Mouse (Mus musculus): ENCODE data around the gene Fcrlb. TPM values are rescaled to one million over a fixed set of nuclear protein-coding genes. Genes with fewer than 3 reads are reported as not detected.

The Fcrlb gene
- polyA plus RNA-seq, 1 experiment from 2014 or later = not detected

GRCm38 (mm10) chr1:170894603-170895602 lies 17.8 kb downstream of the Fcrlb start:
- WGBS = 59% methylated on average over 9 of the region's 9 CpGs
- Histone ChIP-seq H3K36me3 (ENCODE audit: insufficient read depth) (no peaks in the 10 kb centered on the region), H3K9ac (no peak overlapping the region), H3K27ac (ENCODE audit: low read depth) (no peak overlapping the region), H3K4me1 (ENCODE audit: insufficient read depth) (no peaks in the 10 kb centered on the region), H3K4me2 (no peak overlapping the region), H3K9me3 (ENCODE audit: low read depth, low read length) (no peaks in the 10 kb centered on the region), H3K4me3 (ENCODE audit: low read depth, low read length) (no peak overlapping the region), H3K27me3 (ENCODE audit: insufficient read depth, low read length) (peaks cover 12% of the 10 kb centered on the region; the same call in 1 of the 2 replicates)
- DNase-seq = peak; percentile 88
- peak; percentile 59 for TF ChIP-seq CTCF (IDR thresholded peaks at IDR 0.05; ENCODE audit: low read depth)
- no peak for ATAC-seq (ENCODE audit: insufficient read depth)

GRCm38 (mm10) chr1:170892279-170892678 lies 20.5 kb downstream of the Fcrlb start:
- Histone ChIP-seq H3K36me3 (ENCODE audit: insufficient read depth) (no peaks in the 10 kb centered on the region), H3K9me3 (ENCODE audit: low read depth, low read length) (no peaks in the 10 kb centered on the region), H3K4me1 (ENCODE audit: insufficient read depth) (no peaks in the 10 kb centered on the region), H3K4me3 (ENCODE audit: low read depth, low read length) (no peak overlapping the region), H3K9ac (no peak overlapping the region), H3K27me3 (ENCODE audit: insufficient read depth, low read length) (0 out of 2 replicates have a peak, but pooled peaks cover 2% of the 10 kb centered on the region), H3K4me2 (no peak overlapping the region), H3K27ac (ENCODE audit: low read depth) (no peak overlapping the region)
- WGBS = 52% methylated on average over 1 of the region's 1 CpGs
- ATAC-seq (ENCODE audit: insufficient read depth) (no peak), DNase-seq (no peak)
- no peak for TF ChIP-seq CTCF (IDR thresholded peaks at IDR 0.05; ENCODE audit: low read depth)

- H3K4me2 ChIP-seq = no peak overlapping the region
- WGBS = 44% methylated on average over 2 of the region's 2 CpGs
- H3K4me1 ChIP-seq (ENCODE audit: insufficient read depth) = no peaks in the 10 kb centered on the region
- DNase-seq (no peak), ATAC-seq (ENCODE audit: insufficient read depth) (no peak)
- TF ChIP-seq CTCF (IDR thresholded peaks at IDR 0.05; ENCODE audit: low read depth) = no peak
- no peaks in the 10 kb centered on the region for H3K27me3 ChIP-seq (ENCODE audit: insufficient read depth, low read length)
- no peak overlapping the region for H3K27ac ChIP-seq (ENCODE audit: low read depth)
- no peaks in the 10 kb centered on the region for H3K36me3 ChIP-seq (ENCODE audit: insufficient read depth)
- no peak overlapping the region for H3K9ac ChIP-seq
- H3K4me3 ChIP-seq (ENCODE audit: low read depth, low read length) = no peak overlapping the region
- H3K9me3 ChIP-seq (ENCODE audit: low read depth, low read length) = no peaks in the 10 kb centered on the region
Measured at GRCm38 (mm10) chr1:170891646-170892045, 21.1 kb downstream of the Fcrlb start.

GRCm38 (mm10) chr1:170889310-170889709 lies 23.4 kb downstream of the Fcrlb start:
- no peak overlapping the region for H3K4me2 ChIP-seq
- H3K4me1 ChIP-seq (ENCODE audit: insufficient read depth) = no peaks in the 10 kb centered on the region
- no peaks in the 10 kb centered on the region for H3K27me3 ChIP-seq (ENCODE audit: insufficient read depth, low read length)
- ATAC-seq (ENCODE audit: insufficient read depth) (no peak), DNase-seq (no peak)
- TF ChIP-seq CTCF (IDR thresholded peaks at IDR 0.05; ENCODE audit: low read depth) = no peak
- H3K27ac ChIP-seq (ENCODE audit: low read depth) = no peak overlapping the region
- no peak overlapping the region for H3K9ac ChIP-seq
- no peaks in the 10 kb centered on the region for H3K36me3 ChIP-seq (ENCODE audit: insufficient read depth)
- 74% methylated on average over 4 of the region's 4 CpGs for whole genome bisulfite sequencing
- no peak overlapping the region for H3K4me3 ChIP-seq (ENCODE audit: low read depth, low read length)
- H3K9me3 ChIP-seq (ENCODE audit: low read depth, low read length) = no peaks in the 10 kb centered on the region

GRCm38 (mm10) chr1:170886044-170886458 lies 26.7 kb downstream of the Fcrlb start:
- Histone ChIP-seq H3K9ac (no peak overlapping the region), H3K9me3 (ENCODE audit: low read depth, low read length) (no peaks in the 10 kb centered on the region), H3K4me1 (ENCODE audit: insufficient read depth) (no peaks in the 10 kb centered on the region), H3K27me3 (ENCODE audit: insufficient read depth, low read length) (no peaks in the 10 kb centered on the region), H3K27ac (ENCODE audit: low read depth) (no peak overlapping the region), H3K36me3 (ENCODE audit: insufficient read depth) (0 out of 2 replicates have a peak, but pooled peaks cover 5% of the 10 kb centered on the region), H3K4me2 (no peak overlapping the region), H3K4me3 (ENCODE audit: low read depth, low read length) (no peak overlapping the region)
- WGBS = 38% methylated on average over 6 of the region's 6 CpGs
- TF ChIP-seq CTCF (IDR thresholded peaks at IDR 0.05; ENCODE audit: low read depth) = no peak
- ATAC-seq (ENCODE audit: insufficient read depth) = no peak
- DNase-seq = no peak

- H3K9me3 ChIP-seq (ENCODE audit: low read depth, low read length) = no peaks in the 10 kb centered on the region
- peaks cover 14% of the 10 kb centered on the region for H3K36me3 ChIP-seq (ENCODE audit: insufficient read depth)
- peak; percentile 94 for ATAC-seq (ENCODE audit: insufficient read depth)
- peak within 1 kb of the TSS; percentile 81 for H3K27ac ChIP-seq (ENCODE audit: low read depth)
- peak; percentile 75 for TF ChIP-seq CTCF (IDR thresholded peaks at IDR 0.05; ENCODE audit: low read depth)
- no peaks in the 10 kb centered on the region for H3K27me3 ChIP-seq (ENCODE audit: insufficient read depth, low read length)
- H3K4me3 ChIP-seq (ENCODE audit: low read depth, low read length) = peak within 1 kb of the TSS; percentile 95
- no peaks in the 10 kb centered on the region for H3K4me1 ChIP-seq (ENCODE audit: insufficient read depth)
- DNase-seq = peak; percentile 95
- H3K9ac ChIP-seq = peak within 1 kb of the TSS; percentile 90
- H3K4me2 ChIP-seq = peak within 1 kb of the TSS; percentile 85
- WGBS = under 1% methylated on average over 46 of the region's 46 CpGs
Measured at GRCm38 (mm10) chr1:170884978-170885561, 27.7 kb downstream of the Fcrlb start, which contains the start of the genes Gm26620 and Dusp12. Gene Gm26620, plus strand, starts transcription at chr1:170885065. Gene Dusp12, minus strand, starts transcription at chr1:170885540.

GRCm38 (mm10) chr1:170884390-170884789 lies 28.4 kb downstream of the Fcrlb start:
- Histone ChIP-seq H3K27ac (ENCODE audit: low read depth) (no peak overlapping the region), H3K27me3 (ENCODE audit: insufficient read depth, low read length) (no peaks in the 10 kb centered on the region), H3K9ac (peak overlapping the region; percentile 90), H3K4me3 (ENCODE audit: low read depth, low read length) (peak overlapping the region; percentile 95), H3K9me3 (ENCODE audit: low read depth, low read length) (no peaks in the 10 kb centered on the region), H3K36me3 (ENCODE audit: insufficient read depth) (peaks cover 19% of the 10 kb centered on the region), H3K4me1 (ENCODE audit: insufficient read depth) (no peaks in the 10 kb centered on the region), H3K4me2 (peak overlapping the region; percentile 85)
- ATAC-seq (ENCODE audit: insufficient read depth) (peak; percentile 21; the same call in 1 of the 2 replicates), DNase-seq (no peak)
- WGBS = 12% methylated on average over 8 of the region's 8 CpGs
- TF ChIP-seq CTCF (IDR thresholded peaks at IDR 0.05; ENCODE audit: low read depth) = no peak
